Mouse (Mus musculus) thymus, adult 2 months (tissue): ENCODE results near the gene Ocrl.

Source experiments
- CTCF ChIP-seq: fragments of 200-500 bp; IDR thresholded peaks from 2 replicates; pipeline ENCODE4 v1.5.1; 2012; ENCODE audit warnings: mild to moderate bottlenecking, control low read depth, low read length, moderate library complexity, borderline replicate concordance; ENCODE audit not compliant: control insufficient read depth, poor library complexity, insufficient read depth; ENCODE audit errors: extremely low read depth
- POLR2A ChIP-seq: fragments of 200-500 bp; IDR thresholded peaks from 2 replicates; pipeline ENCODE4 v1.6.1; 2012; ENCODE audit warnings: mild to moderate bottlenecking, low read length, control low read depth, moderate library complexity; ENCODE audit not compliant: control insufficient read depth, poor library complexity, insufficient read depth; ENCODE audit errors: extremely low read depth

GRCm38 (mm10) chrX:47880052-47880451 is 32.1 kb upstream of the Ocrl start:
- TF ChIP-seq POLR2A (no peak), CTCF (no peak)
